Mouse (Mus musculus): ENCODE measurements around the gene Efnb3. TPM values are rescaled to one million over a fixed set of nuclear protein-coding genes. Genes with fewer than 3 reads are reported as not detected.

The Efnb3 gene
- polyA plus RNA-seq, 1 experiment from 2014 or later = 160 TPM

DNA sequence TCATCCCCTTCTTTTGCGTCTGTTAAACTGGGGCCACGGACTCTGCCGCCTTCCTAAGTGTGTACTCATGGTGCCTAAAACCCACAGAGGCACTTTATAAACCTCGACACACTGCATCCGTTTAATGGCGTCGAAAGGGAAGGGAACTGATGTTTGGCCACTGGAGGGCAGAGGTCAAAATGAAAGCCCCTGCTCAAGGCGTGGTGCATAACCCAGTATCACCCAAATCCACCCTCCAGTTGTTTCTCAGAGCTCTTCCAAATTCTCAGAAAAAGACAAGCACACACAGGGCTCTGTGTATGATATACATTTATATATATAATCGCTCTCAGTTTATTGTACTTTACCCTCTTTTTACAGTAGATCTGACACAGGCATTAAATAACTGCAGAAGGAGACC is 39.4 kb upstream of the Efnb3 start:
- H3K36me3 ChIP-seq = peaks cover 23% of the 10 kb centered on the region
- H3K27ac ChIP-seq (replicated peaks) = peak overlapping the region; percentile 76; the same call in 1 of the 2 replicates
- no peak overlapping the region for H3K9ac ChIP-seq
- H3K4me2 ChIP-seq = 0 out of 2 replicates have a peak overlapping the region, but pooled peaks have one; percentile 20
- 10% methylated on average over 9 of the region's 9 CpGs for WGBS
- no peaks in the 10 kb centered on the region for H3K9me3 ChIP-seq
- no peaks in the 10 kb centered on the region for H3K27me3 ChIP-seq
- H3K4me3 ChIP-seq = no peak overlapping the region
- peaks cover 49% of the 10 kb centered on the region for H3K4me1 ChIP-seq (replicated peaks)
- ATAC-seq (ENCODE audit: low FRiP score, low read depth) = no peak

DNA sequence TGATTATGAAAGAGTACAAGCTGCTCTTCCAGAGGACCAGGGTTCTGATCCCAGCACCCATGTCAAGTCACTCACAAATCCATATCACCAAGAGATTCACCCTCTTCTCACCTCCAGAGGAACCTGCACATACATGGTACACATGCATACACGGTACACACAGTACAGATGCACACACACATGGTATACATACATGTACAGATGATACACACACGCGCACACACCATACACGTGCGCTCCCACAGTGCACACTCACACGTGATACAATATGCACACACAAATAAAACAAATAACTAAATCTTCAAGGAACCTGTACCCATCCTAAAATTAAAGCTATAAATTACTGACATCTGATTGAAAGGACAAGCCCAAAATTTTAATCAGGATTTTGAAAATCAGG is 34.8 kb upstream of the Efnb3 start:
- H3K4me2 ChIP-seq = no peak overlapping the region
- H3K4me1 ChIP-seq (replicated peaks) = peaks cover 8% of the 10 kb centered on the region
- 96% methylated on average over 6 of the region's 6 CpGs for WGBS
- no peak overlapping the region for H3K9ac ChIP-seq
- no peak overlapping the region for H3K27ac ChIP-seq (replicated peaks)
- no peak for ATAC-seq (ENCODE audit: low FRiP score, low read depth)
- peaks cover 15% of the 10 kb centered on the region for H3K36me3 ChIP-seq
- no peaks in the 10 kb centered on the region for H3K27me3 ChIP-seq
- H3K9me3 ChIP-seq = no peaks in the 10 kb centered on the region
- H3K4me3 ChIP-seq = no peak overlapping the region

DNA sequence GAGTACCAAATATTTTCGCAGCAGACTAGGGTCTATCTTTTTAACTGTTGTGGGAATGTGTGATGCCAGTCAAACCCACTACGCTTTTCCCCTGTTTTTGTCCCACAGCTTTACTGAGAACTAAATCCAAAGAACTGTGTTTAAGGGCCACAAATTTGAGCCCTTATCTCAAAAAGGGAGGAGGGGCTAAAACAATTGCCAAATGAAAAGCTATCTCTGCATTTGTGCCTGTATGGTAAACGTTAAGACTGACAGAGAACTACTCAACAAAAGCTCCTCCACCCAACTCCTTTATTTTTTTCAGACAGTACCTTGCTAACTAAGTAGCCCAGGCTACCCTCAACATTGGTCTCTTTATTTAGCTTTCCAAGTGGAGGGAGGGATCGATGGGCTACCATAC is 32.8 kb upstream of the Efnb3 start:
- Histone ChIP-seq H3K9me3 (no peaks in the 10 kb centered on the region), H3K9ac (no peak overlapping the region), H3K36me3 (peaks cover 28% of the 10 kb centered on the region), H3K27ac (replicated peaks) (peak overlapping the region; percentile 59), H3K27me3 (no peaks in the 10 kb centered on the region), H3K4me3 (no peak overlapping the region), H3K4me2 (no peak overlapping the region), H3K4me1 (replicated peaks) (no peaks in the 10 kb centered on the region; the same call in 1 of the 2 replicates)
- no peak for ATAC-seq (ENCODE audit: low FRiP score, low read depth)
- 89% methylated on average over 4 of the region's 4 CpGs for WGBS

DNA sequence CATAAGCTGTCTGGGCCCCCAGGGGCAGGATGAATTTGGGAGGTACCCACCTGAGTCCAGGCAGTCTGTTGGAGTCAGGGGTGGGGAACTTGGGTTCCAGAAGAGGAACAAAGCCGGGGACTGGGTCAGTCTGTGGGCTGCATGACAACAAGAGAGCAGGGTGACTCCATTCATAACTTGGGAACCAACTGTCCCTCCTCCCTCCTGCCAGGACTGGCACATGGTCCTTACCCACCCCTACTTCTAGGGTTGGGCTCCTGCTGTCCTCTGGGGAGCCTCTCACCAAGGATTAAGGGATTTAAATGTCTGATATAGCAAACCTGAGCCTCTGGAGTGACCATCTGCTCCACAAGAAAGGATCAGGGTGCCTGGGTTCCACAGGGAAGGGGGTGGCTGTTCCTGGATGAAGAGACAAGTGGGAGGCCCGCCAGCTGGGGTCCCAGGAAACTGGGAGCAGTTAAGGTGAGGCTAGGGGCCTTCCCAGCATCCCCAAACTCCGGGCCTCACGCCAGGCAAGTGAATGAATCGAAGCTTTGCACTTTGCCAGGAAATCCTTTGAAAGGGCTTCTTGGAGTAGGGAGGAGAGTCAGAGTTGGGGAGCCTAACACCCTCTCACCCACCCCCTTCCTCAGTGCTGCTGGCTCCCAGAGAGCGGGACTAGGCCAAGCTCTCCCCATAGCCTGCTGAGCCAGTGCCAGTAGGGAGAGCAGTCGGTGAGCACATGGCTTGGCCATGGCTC is 32.1 kb upstream of the Efnb3 start:
- H3K36me3 ChIP-seq = peaks cover 35% of the 10 kb centered on the region
- WGBS = 76% methylated on average over 7 of the region's 7 CpGs
- H3K9ac ChIP-seq = no peak overlapping the region
- no peak overlapping the region for H3K4me3 ChIP-seq
- no peaks in the 10 kb centered on the region for H3K9me3 ChIP-seq
- H3K4me2 ChIP-seq = no peak overlapping the region
- ATAC-seq (ENCODE audit: low FRiP score, low read depth) = peak; percentile 88
- no peaks in the 10 kb centered on the region for H3K27me3 ChIP-seq
- H3K4me1 ChIP-seq (replicated peaks) = no peaks in the 10 kb centered on the region; the same call in 1 of the 2 replicates
- peak overlapping the region; percentile 59 for H3K27ac ChIP-seq (replicated peaks)

DNA sequence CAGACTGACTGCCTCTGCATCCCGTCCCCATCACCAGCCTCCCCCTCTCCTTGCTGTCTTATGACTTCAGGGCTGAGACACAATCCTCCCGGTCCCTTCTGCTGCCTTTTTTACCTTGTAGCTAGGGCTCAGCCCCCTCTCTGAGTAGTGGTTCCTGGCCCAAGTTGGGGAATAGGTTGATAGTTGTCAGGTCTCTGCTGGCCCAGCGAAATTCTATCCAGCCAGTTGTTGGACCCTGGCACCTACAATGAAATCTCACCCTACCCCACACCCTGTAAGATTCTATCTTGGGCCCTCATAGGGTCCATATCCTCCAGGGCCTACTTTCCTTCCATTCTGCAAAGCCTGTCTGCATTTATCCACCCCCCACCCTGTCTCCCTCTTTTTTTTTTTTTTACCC is 31.4 kb upstream of the Efnb3 start:
- H3K4me1 ChIP-seq (replicated peaks) = no peaks in the 10 kb centered on the region; the same call in 1 of the 2 replicates
- no peaks in the 10 kb centered on the region for H3K9me3 ChIP-seq
- peaks cover 35% of the 10 kb centered on the region for H3K36me3 ChIP-seq
- H3K9ac ChIP-seq = no peak overlapping the region
- 85% methylated on average over 3 of the region's 3 CpGs for WGBS
- ATAC-seq (ENCODE audit: low FRiP score, low read depth) = no peak
- no peak overlapping the region for H3K4me3 ChIP-seq
- no peak overlapping the region for H3K4me2 ChIP-seq
- no peaks in the 10 kb centered on the region for H3K27me3 ChIP-seq
- H3K27ac ChIP-seq (replicated peaks) = peak overlapping the region; percentile 59; the same call in 1 of the 2 replicates

DNA sequence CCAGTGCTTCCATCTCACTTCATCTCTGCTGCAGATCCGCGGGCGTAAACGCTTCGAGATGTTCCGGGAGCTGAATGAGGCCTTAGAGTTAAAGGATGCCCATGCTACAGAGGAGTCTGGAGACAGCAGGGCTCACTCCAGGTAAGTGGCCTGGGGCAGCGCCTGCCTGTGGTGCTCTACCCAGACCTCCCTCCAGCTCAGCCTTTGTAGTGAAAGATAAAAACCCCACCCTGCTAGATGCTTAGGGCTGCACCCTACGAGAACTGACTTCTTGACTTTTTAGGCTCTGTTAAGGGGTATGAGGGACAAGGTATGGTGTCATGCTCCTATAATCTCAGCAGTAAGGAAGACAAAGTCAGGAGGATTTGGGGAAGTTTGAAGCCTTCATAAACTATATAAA is 30.6 kb upstream of the Efnb3 start:
- no peak overlapping the region for H3K27ac ChIP-seq (replicated peaks)
- H3K9me3 ChIP-seq = no peaks in the 10 kb centered on the region
- no peak overlapping the region for H3K4me2 ChIP-seq
- no peak overlapping the region for H3K4me3 ChIP-seq
- H3K36me3 ChIP-seq = peaks cover 35% of the 10 kb centered on the region
- ATAC-seq (ENCODE audit: low FRiP score, low read depth) = no peak
- 94% methylated on average over 8 of the region's 8 CpGs for WGBS
- no peaks in the 10 kb centered on the region for H3K27me3 ChIP-seq
- no peak overlapping the region for H3K9ac ChIP-seq
- H3K4me1 ChIP-seq (replicated peaks) = no peaks in the 10 kb centered on the region; the same call in 1 of the 2 replicates

DNA sequence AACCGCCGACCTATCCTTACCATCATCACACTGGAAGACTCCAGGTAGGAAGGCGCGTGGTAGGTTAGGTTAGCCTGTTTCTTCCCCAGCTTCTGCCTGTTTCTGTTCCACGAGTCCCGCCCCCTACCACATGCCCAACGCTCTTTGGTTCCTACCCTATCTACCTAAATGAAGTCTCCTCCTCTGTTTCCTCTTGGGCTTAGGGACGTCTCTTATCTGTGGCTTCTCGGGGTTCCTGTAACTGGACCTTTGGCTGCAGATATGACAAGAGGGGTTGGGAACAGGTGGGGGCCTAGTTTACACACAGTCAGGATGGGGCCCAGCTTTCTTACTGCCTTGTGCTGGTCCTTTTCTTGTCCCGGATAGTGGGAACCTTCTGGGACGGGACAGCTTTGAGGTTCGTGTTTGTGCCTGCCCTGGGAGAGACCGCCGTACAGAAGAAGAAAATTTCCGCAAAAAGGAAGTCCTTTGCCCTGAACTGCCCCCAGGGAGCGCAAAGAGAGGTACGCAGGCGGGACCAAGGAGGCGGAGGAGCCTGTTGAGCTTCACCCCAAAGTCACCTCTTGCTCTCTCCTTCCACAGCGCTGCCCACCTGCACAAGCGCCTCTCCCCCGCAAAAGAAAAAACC is 29.3 kb upstream of the Efnb3 start:
- ATAC-seq (ENCODE audit: low FRiP score, low read depth) = no peak
- H3K27ac ChIP-seq (replicated peaks) = no peak overlapping the region
- H3K36me3 ChIP-seq = peaks cover 35% of the 10 kb centered on the region
- no peak overlapping the region for H3K4me2 ChIP-seq
- no peaks in the 10 kb centered on the region; the same call in 1 of the 2 replicates for H3K4me1 ChIP-seq (replicated peaks)
- H3K27me3 ChIP-seq = no peaks in the 10 kb centered on the region
- H3K9ac ChIP-seq = no peak overlapping the region
- H3K9me3 ChIP-seq = no peaks in the 10 kb centered on the region
- 94% methylated on average over 22 of the region's 22 CpGs for WGBS
- H3K4me3 ChIP-seq = no peak overlapping the region

DNA sequence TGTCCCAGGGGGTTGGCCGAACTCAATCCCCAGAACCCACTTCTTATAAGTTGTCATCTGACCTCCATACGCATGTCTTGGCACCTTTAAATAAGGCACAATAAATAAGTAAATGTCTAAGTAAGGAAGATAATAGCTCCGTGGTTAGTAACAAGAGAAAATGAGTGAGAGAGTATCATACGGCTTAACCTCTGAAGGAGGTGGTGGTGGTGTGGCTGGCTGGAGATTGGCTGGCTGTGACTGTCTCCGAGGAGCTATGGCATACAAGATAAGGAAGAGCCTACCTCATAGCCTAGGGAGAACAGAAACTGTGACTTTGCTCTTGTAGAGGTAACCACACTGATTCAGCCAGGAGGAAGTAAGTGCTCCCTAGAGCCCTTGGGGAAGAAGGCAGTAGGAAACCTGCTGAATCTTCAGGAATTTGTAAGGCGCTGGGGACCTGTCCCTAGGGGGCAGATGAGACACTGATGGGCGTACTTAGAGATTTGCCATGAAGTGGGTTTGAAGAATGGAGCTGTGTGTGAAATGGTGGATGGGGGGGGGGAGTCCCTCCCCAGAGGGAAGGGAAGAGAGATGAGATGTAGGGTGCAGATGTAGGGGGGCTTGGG is 25.8 kb upstream of the Efnb3 start:
- Histone ChIP-seq H3K4me1 (replicated peaks) (peaks cover 12% of the 10 kb centered on the region), H3K4me2 (no peak overlapping the region), H3K4me3 (no peak overlapping the region), H3K9ac (no peak overlapping the region), H3K27me3 (no peaks in the 10 kb centered on the region), H3K9me3 (no peaks in the 10 kb centered on the region), H3K27ac (replicated peaks) (no peak overlapping the region), H3K36me3 (peaks cover 35% of the 10 kb centered on the region)
- no peak for ATAC-seq (ENCODE audit: low FRiP score, low read depth)
- 82% methylated on average over 7 of the region's 7 CpGs for WGBS

DNA sequence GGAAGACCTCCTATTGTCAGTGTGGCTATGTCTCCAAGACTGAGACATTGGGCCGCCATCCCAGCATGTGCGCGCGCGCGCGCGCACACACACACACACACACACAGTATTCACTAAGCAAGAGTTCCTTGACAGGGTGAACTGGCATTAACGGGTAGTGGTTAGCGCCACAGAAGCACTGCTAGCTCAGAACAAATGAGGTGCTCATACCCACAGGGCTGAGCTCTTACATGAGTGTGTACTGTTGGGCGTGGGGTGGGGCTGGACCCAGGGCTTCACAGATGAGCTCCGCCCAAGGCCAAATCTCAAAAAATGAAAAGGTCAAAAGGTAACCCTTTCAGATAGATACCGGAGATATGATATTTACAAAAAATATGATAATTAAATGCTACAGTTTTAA is 24.9 kb upstream of the Efnb3 start:
- Histone ChIP-seq H3K27me3 (no peaks in the 10 kb centered on the region), H3K27ac (replicated peaks) (no peak overlapping the region), H3K9me3 (no peaks in the 10 kb centered on the region), H3K36me3 (peaks cover 28% of the 10 kb centered on the region), H3K4me3 (no peak overlapping the region), H3K4me1 (replicated peaks) (peaks cover 12% of the 10 kb centered on the region), H3K9ac (no peak overlapping the region), H3K4me2 (no peak overlapping the region)
- WGBS = 95% methylated on average over 13 of the region's 13 CpGs
- no peak for ATAC-seq (ENCODE audit: low FRiP score, low read depth)

DNA sequence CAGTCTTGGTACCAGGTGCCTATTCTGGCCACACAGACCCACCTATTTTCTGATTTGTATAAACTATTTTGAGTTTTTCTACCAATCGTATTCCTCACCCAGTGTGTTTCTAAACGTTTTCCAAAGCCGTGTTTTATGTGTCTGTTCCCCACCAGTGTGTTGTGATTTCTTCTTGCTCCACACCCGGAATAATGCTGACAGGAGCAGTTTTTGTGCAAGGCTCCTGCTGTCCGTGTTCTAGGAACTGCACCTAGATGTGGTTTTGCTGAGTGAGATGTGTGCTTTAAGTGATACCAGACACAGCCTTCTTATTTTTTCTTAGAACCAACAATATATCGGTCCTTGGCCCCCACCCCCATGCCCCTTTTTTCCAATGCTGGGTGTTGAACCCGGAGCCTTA is 24.0 kb upstream of the Efnb3 start:
- no peak overlapping the region for H3K4me2 ChIP-seq
- 84% methylated on average over 7 of the region's 7 CpGs for WGBS

DNA sequence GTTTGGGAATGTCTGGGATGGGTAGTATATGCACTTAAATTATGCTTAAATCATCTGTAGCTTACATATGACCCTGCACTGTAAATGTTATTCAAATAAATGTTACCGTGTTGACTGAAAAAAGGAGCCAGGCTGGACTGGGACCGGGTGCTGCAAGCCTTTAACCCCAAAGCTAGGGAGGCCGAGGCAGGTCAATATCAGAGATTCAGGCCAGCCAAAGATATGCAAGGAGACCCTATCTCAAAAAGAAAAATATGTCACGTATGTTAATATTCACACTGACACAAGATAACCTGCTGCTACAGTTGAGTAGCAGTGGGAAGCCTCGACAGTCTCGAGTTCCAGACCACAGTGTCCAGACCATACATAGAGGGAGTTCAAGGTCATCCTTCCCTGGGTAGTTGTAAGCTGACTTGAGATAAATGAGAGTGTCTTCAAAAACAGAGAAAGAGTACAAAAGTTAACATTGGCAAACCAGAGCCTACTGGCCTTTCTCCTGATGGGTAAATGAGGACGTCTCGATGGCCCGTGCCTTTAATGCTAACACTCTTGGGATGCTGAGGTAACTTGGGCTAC is 22.3 kb upstream of the Efnb3 start:
- H3K27ac ChIP-seq (replicated peaks) = peak overlapping the region; percentile 94; the same call in 1 of the 2 replicates
- ATAC-seq (ENCODE audit: low FRiP score, low read depth) = no peak
- peaks cover 32% of the 10 kb centered on the region for H3K4me1 ChIP-seq (replicated peaks)
- H3K27me3 ChIP-seq = no peaks in the 10 kb centered on the region
- peak overlapping the region; percentile 63 for H3K4me3 ChIP-seq
- H3K36me3 ChIP-seq = peaks cover 2% of the 10 kb centered on the region; the same call in 1 of the 2 replicates
- H3K9me3 ChIP-seq = no peaks in the 10 kb centered on the region
- peak overlapping the region; percentile 85 for H3K4me2 ChIP-seq
- H3K9ac ChIP-seq = peak overlapping the region; percentile 64; the same call in 1 of the 2 replicates
- 53% methylated on average over 9 of the region's 9 CpGs for WGBS

More for the DNA sequence above, 24.0 kb upstream of the Efnb3 start:
- no peaks in the 10 kb centered on the region for H3K27me3 ChIP-seq
- H3K27ac ChIP-seq (replicated peaks) = no peak overlapping the region
- no peak for ATAC-seq (ENCODE audit: low FRiP score, low read depth)
- peaks cover 18% of the 10 kb centered on the region for H3K4me1 ChIP-seq (replicated peaks)
- peaks cover 19% of the 10 kb centered on the region for H3K36me3 ChIP-seq
- H3K4me3 ChIP-seq = no peak overlapping the region
- no peaks in the 10 kb centered on the region for H3K9me3 ChIP-seq
- no peak overlapping the region for H3K9ac ChIP-seq

DNA sequence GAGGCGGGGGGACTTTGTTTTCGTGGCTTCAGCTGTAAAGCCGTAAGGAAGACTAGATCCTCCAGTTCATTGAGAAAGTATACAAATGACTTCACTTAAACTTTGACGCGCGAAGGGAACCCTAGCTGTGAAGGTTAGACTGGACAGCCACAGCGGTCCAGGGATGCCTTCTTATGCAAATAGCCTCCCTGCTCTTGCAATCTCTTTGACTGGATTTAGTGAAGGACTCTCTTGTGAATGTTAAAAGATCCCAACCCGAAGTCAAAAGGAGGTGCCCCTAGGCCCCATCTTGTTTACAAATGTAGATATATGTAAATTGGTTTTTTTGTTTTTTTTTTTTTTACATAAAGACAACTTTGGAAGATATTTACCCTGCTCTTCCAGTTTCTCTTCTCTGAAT is 21.8 kb upstream of the Efnb3 start:
- Histone ChIP-seq H3K27ac (replicated peaks) (peak overlapping the region; percentile 94), H3K4me2 (peak overlapping the region; percentile 85), H3K36me3 (no peaks in the 10 kb centered on the region), H3K4me1 (replicated peaks) (peaks cover 37% of the 10 kb centered on the region), H3K4me3 (peak overlapping the region; percentile 63), H3K27me3 (no peaks in the 10 kb centered on the region), H3K9me3 (no peaks in the 10 kb centered on the region), H3K9ac (peak overlapping the region; percentile 64)
- no peak for ATAC-seq (ENCODE audit: low FRiP score, low read depth)
- under 1% methylated on average over 8 of the region's 8 CpGs for WGBS
